Mouse (Mus musculus) cerebellum, postnatal 10 days (tissue): ENCODE measurements at regions not wholly inside any gene's neighbourhood (a gene's known extent, or its start where the extent isn't known, plus 50 kb on each side); places are given as distances from the start of the nearest gene placed in this dataset.

ENCODE experiments used
- DNase-seq, 2 experiments: peaks; one replicate each; pipeline ENCODE4 v3.0.0; 2021; ENCODE audit warnings: mixed read lengths in 2 of 2

- DNase-seq = peak; percentile 46 to 70
These were observed 222.7 kb downstream of the Fam84b start for GRCm38 (mm10) chr15:60630756-60631402.

GRCm38 (mm10) chr15:60618801-60619200 lies 234.8 kb downstream of the Fam84b start:
- DNase-seq = no peak

GRCm38 (mm10) chr15:60617371-60617770 lies 236.2 kb downstream of the Fam84b start:
- DNase-seq = no peak

GRCm38 (mm10) chr15:60601885-60602284 lies 251.7 kb downstream of the Fam84b start:
- DNase-seq = no peak

- DNase-seq = no peak
These were observed 276.5 kb downstream of the Fam84b start for GRCm38 (mm10) chr15:60577084-60577483.

- no peak for DNase-seq
These were observed 287.3 kb downstream of the Fam84b start for GRCm38 (mm10) chr15:60566267-60566666.

GRCm38 (mm10) chr15:60565017-60565416 lies 288.6 kb downstream of the Fam84b start:
- DNase-seq = no peak

GRCm38 (mm10) chr15:60560641-60561040 lies 292.9 kb downstream of the Fam84b start:
- no peak for DNase-seq

GRCm38 (mm10) chr15:60555691-60556090 lies 297.9 kb downstream of the Fam84b start:
- no peak for DNase-seq

GRCm38 (mm10) chr15:60554587-60554986 lies 299.0 kb downstream of the Fam84b start:
- DNase-seq = no peak

GRCm38 (mm10) chr15:60548045-60548444 lies 305.5 kb downstream of the Fam84b start:
- DNase-seq = no peak

GRCm38 (mm10) chr15:60537191-60537590 lies 316.4 kb downstream of the Fam84b start:
- DNase-seq = peak; percentile 27 to 53

- no peak for DNase-seq
These were observed 318.9 kb downstream of the Fam84b start for GRCm38 (mm10) chr15:60534701-60535100.

GRCm38 (mm10) chr15:60516810-60517209 lies 336.8 kb downstream of the Fam84b start:
- no peak for DNase-seq

- no peak for DNase-seq
These were observed 376.7 kb downstream of the Fam84b start for GRCm38 (mm10) chr15:60476755-60477310.

- DNase-seq = no peak
These were observed 378.5 kb downstream of the Fam84b start for GRCm38 (mm10) chr15:60475086-60475485.

- no peak for DNase-seq
These were observed 415.5 kb upstream of the 4933412E24Rik start for GRCm38 (mm10) chr15:60431916-60432315.

GRCm38 (mm10) chr15:60419081-60419480 lies 402.7 kb upstream of the 4933412E24Rik start:
- DNase-seq = peak; percentile 87 to 88

- peak; percentile 66 to 74 for DNase-seq
These were observed 375.9 kb upstream of the 4933412E24Rik start for GRCm38 (mm10) chr15:60392267-60392666.

- no peak for DNase-seq
These were observed 373.9 kb upstream of the 4933412E24Rik start for GRCm38 (mm10) chr15:60390336-60390735.

- DNase-seq = peak; percentile 73 to 74
These were observed 371.5 kb upstream of the 4933412E24Rik start for GRCm38 (mm10) chr15:60387962-60388361.
